Mouse (Mus musculus) stomach, postnatal 0 days (tissue): ENCODE measurements around the gene Agtpbp1.

Experiments
- CTCF ChIP-seq: IDR thresholded peaks from 2 replicates; pipeline ENCODE4 v1.5.1; 2016; ENCODE audit warnings: antibody characterized with exemption, low read depth, mild to moderate bottlenecking, moderate library complexity
- EP300 ChIP-seq: optimal IDR thresholded peaks from 2 replicates; pipeline ENCODE3; 2016; ENCODE audit warnings: antibody characterized with exemption

DNA sequence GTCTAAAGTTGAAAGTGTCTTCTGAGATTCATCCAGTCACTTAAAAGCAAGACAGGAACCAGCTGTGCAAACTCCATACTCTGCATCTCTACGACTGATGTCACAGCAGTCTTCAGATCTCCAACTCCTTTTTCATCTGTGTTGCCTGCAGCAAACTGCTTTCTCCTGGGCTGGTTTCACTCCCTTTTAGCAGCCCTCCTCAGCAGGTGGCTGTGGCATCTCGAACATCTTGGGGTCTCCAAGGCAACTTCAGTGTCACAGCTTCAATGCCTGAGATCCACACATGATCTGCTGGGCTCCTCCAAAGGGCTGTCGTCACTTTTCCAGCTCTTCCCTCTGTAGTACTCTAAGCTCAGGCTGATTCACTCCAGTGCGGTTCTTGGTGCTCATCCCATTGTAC is 5.7 kb upstream of the Agtpbp1 start:
- TF ChIP-seq CTCF, result no peak
- no peak for TF ChIP-seq EP300
